Mouse (Mus musculus) MEL (cell line): ENCODE results near the gene Actr1b.

Experiments used
- CTCF ChIP-seq, 3 experiments: IDR thresholded peaks in 2 of 3; conservative IDR thresholded peaks in 1 of 3; 2 replicates each; pipeline ENCODE4 v1.5.1; 2011 to 2012; ENCODE audit warnings: low read length in 3 of 3, low read depth in 2 of 3, mild to moderate bottlenecking in 2 of 3, improper control_type of control experiment in 1 of 3, inconsistent platforms in 1 of 3, mixed read lengths in 1 of 3, moderate library complexity in 1 of 3; ENCODE audit not compliant: control insufficient read depth in 1 of 3, insufficient read depth in 1 of 3, poor library complexity in 1 of 3, severe bottlenecking in 1 of 3
- EP300 ChIP-seq, 2 experiments: IDR thresholded peaks; 2 replicates each; pipeline ENCODE4 v1.6.1; 2011; ENCODE audit warnings: improper control_type of control experiment in 2 of 2, low read length in 2 of 2, low read depth in 1 of 2, mild to moderate bottlenecking in 1 of 2
- ETS1 ChIP-seq: IDR thresholded peaks from 2 replicates; pipeline ENCODE4 v1.6.1; 2012; ENCODE audit warnings: low read depth, mild to moderate bottlenecking, inconsistent platforms, low read length, improper control_type of control experiment, moderate library complexity
- JUND ChIP-seq: IDR thresholded peaks from 2 replicates; pipeline ENCODE4 v1.6.1; 2011; ENCODE audit warnings: low read depth, mild to moderate bottlenecking, improper control_type of control experiment, low read length
- RAD21 ChIP-seq: IDR thresholded peaks from 2 replicates; pipeline ENCODE4 v1.6.1; 2011; ENCODE audit warnings: mild to moderate bottlenecking, low read depth, low read length, improper control_type of control experiment
- TAL1 ChIP-seq: IDR thresholded peaks from 2 replicates; pipeline ENCODE4 v1.6.1; 2012; ENCODE audit warnings: mild to moderate bottlenecking, inconsistent platforms, low read length, moderate library complexity, mixed read lengths

DNA sequence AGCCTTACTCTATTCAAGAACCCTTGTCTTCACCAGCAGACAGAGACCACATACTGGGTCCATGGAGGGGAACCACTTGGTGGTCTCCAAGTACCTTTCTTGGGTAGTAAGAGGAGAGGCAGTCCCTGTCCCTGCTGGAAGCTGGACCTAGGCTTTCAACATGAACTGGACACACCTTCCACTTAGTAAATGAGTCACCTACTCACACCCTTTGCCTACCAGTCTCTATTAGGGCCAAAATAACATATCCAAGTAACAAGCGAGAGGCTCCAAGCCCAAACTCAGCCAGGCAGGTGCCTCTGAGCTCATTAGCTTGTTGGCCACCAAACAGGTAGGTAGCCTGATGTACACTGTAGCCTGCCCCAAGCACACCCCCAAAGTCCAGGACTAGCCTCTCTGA, 5.6 kb downstream of the Actr1b start:
- TF ChIP-seq CTCF (IDR thresholded peaks at IDR 0.05 in 2 of 3, conservative IDR thresholded peaks at IDR 0.05 in 1 of 3; ENCODE audit: control insufficient read depth in 1 of 3, insufficient read depth in 1 of 3, low read depth in 2 of 3, low read length in 3 of 3, poor library complexity in 1 of 3, severe bottlenecking in 1 of 3) (no peak), RAD21 (no peak), ETS1 (no peak), EP300 (IDR thresholded peaks at IDR 0.05; ENCODE audit: low read depth in 1 of 2, low read length in 2 of 2) (no peak), TAL1 (no peak), JUND (no peak)
